Mouse (Mus musculus) liver, embryonic 14.5 days (tissue): ENCODE data around the gene Palld.

ENCODE experiments used
- CTCF ChIP-seq: IDR thresholded peaks from 2 replicates; pipeline ENCODE4 v1.5.1; 2016; ENCODE audit warnings: antibody characterized with exemption, low read depth, control low read depth
- EP300 ChIP-seq: IDR thresholded peaks from 2 replicates; pipeline ENCODE4 v1.6.1; 2016; ENCODE audit warnings: antibody characterized with exemption, low read depth

GRCm38 (mm10) chr8:61702122-61702521 lies 200.4 kb downstream of the Palld start:
- TF ChIP-seq CTCF (no peak), EP300 (no peak)
